Mouse (Mus musculus) kidney, postnatal 36 days (tissue): ENCODE measurements at regions not wholly inside any gene's neighbourhood (a gene's known extent, or its start where the extent isn't known, plus 50 kb on each side); places are given as distances from the start of the nearest gene placed in this dataset.
A peak's percentile ranks its signal among the peaks of the same experiment; 100 is the strongest.

ENCODE experiments used
- DNase-seq, 2 experiments: peaks; one replicate each; pipeline ENCODE4 v3.0.0; 2021 to 2022; ENCODE audit warnings: mixed read lengths in 2 of 2

DNA sequence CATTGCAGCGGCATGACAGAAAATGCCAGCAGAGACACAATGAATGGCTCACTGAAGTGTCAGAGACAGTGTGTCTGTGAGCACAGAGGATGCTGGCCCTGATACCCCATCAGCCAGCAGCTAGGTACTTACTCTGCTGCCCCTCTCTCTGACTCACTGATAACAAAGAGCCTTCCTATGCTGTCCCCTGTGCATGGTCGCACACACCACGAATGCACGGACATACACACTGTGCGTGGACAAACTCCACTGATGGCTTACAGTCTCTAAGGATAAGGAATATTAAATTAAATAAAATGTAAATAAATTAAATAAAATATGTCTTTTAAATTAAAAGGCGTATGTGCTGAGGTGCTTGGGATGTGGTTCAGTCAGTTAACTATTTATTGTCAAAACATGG lies 438.2 kb downstream of the Rwdd3 start:
- DNase-seq: no peak

DNA sequence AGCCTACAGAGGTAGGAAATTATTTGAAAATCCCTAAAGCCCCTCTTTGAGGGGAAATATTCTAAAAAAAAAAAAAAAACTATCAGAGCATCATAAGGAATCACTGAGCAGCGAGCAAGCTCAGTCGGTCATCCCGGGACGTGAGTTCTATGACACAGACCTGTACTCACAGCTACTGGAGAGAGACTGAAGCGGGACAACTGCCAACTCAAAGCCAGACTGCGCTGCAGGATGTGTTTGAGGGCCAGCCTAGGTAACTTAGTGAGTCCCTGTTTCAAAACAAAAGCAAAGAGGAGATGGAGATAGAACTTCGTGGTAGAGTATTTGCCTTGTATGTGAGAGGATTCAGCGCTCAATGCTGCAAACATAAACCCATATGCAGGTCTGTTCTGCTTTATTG lies 439.1 kb downstream of the Rwdd3 start:
- no peak for DNase-seq

DNA sequence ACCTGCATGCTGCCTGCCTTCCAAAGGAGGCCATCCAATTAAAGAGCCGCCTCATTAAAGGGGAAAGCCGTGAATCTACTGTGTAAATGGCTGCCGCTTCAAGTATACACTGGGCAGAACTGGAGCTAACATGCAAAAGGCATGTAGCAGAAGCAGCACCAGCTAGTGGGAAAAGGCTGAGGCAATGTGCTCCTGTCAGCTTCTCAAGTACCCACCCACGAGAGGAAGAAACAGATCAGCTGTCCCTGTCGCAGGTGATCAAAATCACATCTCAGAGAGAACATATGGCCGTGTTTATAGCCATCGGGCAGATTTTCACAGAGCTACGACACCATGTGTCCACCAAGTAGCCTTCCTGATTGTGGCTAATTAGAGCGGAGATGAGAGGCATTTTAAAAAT lies 440.2 kb downstream of the Rwdd3 start:
- DNase-seq: no peak

DNA sequence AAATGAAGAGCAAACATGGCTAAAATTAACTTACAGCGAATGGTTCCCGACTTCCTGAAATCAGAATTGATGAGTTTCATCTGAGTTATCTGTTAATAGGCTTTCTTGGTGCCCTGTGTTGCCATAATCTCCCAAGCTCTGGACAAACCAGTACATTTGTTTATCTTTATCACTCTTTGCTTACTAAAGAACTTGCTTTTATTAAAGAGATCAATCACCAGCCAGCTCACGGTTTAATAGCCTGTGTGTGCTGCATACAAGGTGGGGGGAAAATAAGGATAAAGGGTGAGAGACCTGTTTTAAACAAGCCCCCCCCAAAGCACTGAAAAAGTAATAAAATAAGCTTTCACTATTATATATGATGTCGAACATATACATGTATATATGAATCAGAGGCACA lies 441.3 kb downstream of the Rwdd3 start:
- no peak for DNase-seq

DNA sequence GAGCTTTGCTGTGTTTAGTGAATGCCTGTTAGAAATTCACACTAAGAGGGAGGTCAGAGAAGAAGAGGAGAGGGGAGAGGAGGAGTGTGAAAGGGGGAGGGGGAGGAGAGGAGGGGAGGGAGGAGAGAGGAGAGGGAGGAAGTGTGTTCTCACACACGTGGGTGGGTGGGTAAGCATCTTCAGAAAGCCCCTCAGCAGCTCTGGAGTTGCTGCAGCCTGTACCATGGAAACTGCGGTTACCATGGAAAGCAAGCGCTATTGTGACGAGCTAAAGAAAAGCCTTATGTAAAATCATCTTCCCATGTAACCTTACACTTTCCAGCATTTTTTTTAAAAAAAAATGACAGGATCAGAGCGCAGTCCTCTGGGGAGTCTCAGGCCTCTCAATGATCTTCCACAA lies 441.8 kb downstream of the Rwdd3 start:
- DNase-seq: no peak

DNA sequence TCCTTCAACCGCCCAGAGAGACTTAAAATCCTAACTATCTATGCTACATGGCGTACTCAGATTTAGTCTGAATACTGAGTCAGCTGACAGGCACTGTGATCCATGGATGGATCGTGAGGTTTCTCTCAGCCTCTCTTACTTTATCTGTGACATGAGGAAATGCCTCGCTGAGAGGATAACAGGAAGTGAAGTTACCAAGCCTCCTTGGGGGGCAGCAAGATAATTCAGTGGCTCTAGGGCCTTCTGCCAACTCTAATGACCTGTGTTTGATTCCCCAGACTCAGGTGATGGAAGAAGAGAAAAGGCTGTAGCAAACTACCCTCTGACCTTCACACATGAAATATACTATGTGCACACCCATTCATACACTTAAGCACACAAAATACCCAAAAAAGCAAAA lies 486.3 kb downstream of the Rwdd3 start:
- no peak for DNase-seq

DNA sequence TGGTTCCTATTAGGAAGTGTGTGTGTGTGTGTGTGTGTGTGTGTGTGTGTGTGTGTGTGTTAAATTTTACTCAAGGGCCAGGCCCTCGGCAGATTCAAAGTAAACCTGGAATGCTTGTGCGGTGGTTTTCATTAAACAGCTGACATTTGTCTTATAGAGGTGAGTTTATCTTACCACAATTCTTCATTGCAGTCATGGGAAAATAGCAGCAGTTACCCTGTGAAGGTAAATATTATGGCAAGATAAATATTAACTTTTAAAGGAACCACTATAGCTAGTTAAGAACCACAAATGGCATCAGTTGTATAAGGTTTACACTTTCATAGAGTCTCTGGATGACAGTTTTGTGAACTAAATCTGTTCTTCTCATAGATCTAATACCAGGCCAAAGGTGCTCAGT lies 495.6 kb downstream of the Rwdd3 start:
- no peak for DNase-seq

DNA sequence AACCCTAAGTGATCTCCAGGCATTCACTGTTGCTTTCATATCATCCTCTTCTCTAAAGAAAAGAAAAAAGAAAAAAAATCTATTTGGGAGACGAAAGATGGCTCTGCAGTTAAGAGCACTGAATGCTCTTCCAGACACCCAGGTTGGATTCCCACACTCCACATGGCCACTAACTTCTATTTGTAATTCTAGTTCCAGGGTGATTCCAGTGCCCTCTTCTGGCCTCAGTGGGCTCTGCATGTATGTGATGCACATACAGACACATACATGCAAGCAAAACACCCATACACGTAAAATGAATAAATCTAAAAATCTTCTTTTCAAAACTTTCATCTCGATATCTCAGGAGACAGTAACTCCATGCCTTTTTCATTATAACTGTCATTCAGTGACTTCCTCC lies 502.8 kb downstream of the Rwdd3 start:
- peak in 1 of 2 experiments; percentile 1 for DNase-seq

DNA sequence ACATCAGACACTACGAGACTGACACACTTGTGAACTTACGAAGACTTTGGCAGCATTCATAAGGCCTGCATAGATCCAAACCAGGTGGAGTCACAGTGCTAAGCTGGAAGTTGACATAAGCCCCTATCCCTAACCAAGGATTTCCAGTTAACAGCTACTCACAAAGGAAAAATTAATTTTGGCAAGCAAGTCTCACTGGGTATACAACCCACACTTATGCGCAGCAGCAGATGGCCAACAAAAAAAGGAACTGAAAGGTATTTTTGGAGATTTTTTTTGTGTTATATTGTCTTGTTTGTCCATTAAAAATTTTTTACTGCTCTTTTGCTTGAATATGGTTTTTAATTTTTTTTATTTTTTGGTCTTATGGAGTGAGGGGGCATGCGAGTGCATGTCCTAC lies 509.0 kb downstream of the Rwdd3 start:
- no peak for DNase-seq

DNA sequence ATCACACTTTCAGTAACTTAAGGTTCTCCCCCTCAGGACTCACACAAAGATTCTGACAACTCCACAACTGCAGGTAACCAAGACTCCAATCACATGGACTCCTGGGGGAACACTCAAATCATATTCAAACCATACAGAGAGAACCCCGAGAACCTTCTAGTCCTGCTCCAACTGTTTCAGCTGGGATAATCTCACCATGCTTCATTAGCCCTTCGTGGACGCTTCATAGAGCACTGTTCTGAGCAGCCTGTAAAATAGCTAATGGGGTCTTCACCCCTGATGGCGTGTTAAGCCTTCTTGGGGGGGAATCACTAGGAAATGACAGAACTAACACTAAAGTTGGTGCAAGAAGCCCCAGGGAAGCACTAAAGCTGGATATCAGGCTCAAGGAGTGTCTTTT lies 510.7 kb downstream of the Rwdd3 start:
- DNase-seq: no peak

DNA sequence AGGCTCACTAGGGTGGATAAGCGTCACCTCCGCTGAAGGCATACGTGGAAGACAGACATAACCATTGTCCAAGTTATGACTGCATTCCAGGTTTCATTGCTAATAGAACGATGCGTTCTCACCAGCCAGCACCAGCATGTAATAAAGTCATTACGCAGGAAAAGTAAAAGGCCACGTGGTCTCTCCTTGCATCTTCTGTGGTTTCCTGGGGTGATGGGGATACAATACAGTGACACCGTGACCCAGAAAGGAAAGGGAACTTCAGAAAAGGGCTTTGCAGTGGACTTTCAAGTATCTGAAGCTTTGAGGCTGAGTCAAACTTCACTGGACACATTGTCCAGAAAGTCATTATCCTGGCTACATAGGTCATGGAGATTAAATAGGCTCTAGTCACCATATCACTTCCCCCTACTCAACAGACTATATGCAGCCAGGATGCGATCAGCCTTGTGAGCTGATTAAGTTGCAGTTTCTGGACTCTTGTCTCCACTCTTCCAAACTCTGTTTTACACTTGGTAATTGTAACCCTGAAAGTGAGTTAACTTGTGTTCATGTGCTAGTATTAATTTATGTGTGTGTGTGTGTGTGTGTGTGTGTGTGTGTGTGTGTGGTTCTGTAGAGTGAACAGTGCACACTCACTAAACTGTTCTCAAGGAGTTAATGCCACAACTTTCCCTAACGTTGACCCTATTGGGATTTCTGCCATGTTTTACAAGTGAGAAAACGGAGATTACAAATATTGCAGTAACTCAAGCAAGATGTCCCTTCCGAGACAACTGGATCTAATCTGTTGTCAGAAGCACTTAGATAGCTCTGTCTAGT lies 522.2 kb downstream of the Rwdd3 start:
- no peak for DNase-seq

DNA sequence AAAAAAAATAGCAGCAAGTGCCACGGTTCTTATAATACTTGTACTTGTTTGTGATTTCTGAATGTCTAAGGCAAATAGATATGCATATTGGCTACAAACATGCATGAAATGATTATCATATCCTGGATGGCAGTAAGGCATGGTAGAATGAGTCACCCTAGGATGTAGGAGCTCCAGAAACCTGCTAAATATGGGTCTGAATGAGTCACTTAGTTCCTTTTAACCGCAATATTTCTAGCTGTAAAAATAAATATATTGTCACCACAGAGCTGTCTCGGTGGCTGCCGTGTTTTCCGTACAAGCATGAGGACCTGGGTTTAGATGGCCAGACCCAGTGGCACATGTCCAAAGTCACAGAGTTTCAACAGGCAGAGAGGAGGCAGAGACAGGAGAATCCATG lies 523.1 kb downstream of the Rwdd3 start:
- no peak for DNase-seq

DNA sequence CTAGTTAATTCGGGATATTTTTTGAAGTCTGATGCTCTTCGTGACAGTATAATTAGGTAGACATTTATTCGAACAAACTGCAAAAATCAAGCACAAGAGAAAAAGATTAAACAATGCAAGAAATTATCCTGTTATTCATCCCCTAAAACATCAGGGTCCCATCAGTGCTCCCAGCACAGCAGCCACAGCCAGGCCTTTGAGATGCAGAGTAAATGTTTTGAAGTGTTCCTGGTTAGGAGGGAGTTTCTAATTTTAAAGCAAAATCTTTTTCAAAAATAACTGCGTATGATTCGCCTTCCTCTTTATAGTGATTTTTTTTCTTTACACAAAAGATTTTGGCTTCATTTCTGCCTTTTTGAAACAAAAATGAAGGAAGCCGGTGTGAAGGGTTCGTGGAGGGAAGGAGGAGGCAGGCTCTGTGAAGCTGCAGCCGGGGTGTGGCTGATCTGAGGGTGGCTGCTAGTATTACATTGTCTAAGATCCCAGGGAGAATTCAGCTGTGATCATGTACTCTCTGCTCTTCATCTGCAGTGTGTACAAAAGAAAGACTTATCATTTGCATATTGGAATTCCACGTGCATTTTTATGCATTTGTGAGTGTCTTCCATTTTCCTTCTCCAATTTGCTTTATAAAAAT lies 534.7 kb downstream of the Rwdd3 start:
- no peak for DNase-seq

DNA sequence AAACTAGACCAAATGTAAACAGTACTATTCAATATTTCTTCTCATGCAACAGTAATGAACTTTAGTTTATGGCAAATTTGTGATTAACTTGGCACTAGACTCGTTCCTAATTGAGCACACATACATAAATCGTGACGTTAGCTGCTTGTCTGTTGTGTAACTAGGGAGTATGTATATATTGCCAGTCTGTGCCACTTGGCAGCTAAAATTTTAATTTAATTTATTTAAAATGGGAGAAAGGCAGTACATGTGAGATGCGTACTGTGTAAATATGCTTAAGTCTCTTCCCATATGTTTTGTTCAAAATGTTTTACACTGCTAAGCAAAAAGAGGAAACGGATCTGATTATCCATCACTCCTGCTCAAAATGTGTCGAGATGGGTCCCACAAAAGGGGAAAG lies 553.1 kb downstream of the Rwdd3 start:
- DNase-seq: no peak

DNA sequence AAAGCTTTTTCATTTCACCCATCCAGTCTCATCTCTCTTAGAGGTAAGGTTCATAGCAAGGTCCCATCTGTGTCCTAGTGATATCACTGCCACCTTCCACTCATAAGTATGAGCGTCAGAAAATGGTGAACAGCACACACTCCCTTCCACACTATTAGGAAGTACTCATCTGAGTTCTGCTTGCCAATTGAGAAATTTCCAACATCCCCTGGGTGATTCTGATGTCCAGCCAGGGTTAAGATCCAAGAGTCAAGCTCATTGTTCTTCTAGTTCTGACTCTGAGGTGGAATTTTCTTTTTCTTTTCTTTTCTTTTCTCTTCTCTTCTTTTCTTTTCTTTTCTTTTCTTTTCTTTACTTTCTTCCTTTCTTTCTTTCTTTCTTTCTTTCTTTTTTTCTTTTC lies 577.3 kb downstream of the Rwdd3 start:
- DNase-seq: no peak

DNA sequence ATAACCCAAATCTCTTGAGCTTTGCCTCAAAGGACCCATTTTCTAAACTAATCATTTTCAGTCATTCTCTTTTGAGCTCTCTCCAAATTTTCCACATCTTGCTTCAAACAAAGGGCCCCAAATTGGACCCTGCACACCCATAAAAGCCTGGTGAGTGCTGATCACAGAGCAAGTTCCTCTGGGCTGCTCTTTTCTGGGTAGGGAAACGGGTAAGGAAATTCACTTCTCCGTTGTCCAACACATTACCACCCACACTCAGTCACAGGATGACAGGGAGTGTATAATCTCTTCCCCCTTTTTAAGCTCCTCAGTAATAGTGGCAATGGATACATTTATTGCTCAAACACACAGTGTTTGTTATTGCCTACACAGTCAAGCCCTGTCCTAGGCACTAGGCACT lies 580.3 kb downstream of the Rwdd3 start:
- DNase-seq: no peak

DNA sequence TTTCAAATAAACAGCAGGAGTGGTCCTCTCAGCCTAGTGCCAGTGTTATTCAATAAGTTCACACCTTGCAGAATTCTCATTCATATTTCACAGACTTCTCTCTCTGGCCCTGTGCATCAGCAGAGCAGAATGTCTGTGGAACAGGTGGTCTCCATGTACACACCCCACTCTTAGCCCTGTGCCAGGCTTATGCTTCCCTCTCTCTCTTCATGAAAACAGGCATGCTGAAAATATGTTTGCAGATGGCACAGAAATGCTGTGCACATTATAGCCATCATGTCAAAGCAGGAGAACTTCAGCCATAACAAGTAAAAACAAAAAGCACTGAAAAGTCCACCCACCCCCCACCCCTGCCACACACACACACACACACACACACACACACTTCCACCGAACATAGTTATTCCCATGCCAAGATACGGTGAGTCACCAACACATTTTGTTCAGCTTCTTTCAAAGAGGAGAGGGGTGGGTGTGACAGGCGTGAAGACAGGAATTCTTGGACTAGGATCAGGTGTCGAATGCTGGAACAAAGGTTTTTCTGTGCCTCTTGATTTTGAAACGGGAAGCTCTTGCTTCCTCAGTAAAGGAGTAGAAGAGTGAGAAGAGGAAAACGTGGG lies 600.6 kb downstream of the Rwdd3 start:
- no peak for DNase-seq

DNA sequence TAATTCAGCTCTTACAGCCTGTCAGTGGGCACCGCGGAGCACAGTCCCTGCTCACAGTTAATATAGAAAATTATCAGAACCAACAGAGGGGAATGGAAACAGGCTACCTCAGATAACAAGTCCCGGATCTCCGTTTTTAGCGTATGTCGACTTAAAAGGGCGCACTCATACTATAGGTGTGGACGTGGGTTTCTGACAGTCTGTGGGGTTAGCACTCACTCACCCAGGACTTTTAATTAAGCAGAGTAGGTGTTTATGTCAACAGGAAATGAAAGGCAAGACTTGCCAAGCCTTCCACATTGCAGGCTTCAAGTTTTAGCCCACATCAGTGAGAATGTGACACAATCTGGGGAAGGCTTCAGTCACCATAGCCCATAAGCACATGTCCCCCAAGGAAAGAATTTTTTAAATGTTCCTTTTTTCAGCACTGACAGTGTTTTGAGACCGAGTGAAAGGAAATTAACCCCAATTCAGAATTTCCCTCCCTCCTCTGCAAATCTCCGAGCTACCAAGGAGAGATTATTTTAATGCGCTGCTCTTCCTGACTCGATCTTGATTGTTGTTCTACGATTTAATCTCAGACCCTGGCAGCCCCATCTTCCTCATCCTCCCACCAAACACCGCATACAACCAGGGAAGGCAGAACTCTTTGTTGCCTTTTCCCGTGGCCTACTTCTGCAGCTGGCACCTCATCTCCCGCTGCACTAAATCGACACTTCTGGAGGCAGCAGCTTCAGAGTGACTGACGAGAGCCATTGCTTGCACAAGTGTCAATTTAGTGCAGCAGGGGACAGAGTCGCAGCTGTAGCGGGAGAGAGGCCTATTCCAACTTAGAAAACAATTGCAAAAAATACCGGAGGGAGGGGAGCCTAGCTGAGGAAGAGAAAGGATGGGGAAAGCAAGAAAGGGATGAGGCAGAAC lies 629.7 kb downstream of the Rwdd3 start:
- DNase-seq: no peak

DNA sequence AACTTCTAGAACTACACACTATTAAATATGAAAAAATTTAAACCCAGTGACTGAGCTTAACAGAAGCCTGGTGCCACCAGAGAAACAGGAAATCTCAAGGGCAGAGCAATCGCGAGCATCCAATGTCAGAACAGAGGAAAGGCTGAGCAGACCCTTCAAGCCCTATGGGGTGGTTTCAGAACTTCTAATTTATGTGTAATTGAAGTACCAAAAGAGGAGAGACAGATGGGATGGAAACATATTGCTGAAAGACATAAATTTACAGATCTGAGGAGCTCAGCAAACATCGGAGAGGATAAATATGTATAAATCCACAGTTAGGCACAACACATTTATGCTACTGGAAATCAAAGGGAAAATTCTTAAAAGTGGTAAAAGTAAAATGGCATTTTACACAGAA lies 637.6 kb downstream of the Rwdd3 start:
- no peak for DNase-seq

DNA sequence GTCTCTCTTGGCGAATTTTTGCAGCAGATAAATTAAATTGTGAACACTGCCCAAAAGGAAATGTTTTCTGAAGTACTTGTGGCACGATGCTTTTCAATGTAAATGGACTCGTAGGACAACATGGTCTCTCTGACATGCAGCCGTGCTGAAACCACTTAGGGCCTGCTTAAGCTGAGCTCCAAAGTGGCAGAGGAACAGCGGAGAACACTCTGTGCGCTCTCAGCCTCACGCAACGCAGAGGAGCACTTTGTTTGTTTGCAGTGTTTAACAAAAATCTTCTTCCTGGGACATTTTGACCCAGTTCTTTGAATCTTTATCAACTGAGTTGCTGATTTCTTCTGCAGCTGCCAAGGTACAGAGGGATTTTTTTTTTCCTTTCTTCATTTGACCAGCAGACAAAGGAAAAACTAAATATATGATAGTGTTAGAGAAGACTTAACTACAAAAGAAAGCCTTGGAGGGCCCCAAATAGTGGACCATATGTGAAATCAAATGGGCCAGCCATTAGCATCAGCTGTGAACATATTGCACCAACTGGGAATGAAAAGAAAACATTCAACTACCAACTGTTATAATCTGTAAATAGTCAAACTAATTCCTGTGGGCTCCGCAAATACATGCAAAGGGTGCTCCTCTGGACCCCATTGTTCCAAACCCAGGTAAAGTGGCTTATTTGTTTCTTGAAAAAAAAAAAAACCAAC lies 639.5 kb downstream of the Rwdd3 start:
- no peak for DNase-seq

DNA sequence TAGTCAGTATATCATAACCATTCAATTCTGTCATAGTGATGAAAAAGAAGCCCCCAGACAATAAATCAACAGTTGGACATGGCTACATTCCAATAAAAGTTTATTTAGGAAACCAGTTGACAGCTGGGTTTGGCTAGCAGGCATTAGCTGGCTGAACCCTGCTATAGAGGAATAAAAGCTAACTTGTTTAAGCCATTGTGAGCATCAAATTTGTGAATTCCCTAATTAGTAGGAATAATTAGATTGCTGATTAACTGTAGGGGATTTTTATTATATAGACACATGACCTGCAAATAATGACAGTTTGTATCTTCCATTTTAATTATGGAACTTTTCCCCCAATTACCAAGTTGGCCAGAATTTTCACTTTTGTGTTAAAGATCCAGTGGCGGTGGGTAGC lies 659.8 kb downstream of the Rwdd3 start:
- no peak for DNase-seq

DNA sequence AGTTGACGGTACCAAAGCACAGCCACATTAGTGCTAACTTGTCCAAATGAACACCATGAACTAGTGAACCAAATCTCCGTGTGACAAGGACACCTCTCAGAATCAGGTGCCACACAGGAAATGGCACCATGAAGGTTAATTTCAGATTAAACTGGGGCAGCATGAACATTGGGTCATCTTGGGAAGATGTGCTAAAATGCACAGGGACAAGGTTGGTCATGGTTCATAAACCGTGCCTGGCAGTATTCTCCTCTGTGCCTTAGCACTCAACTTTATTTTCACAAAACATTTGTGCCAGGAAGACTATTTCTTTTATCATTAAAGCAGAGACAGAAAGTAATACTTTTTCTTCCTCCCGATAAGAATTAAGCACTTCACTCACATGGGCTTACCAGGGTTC lies 672.6 kb downstream of the Rwdd3 start:
- DNase-seq: no peak

DNA sequence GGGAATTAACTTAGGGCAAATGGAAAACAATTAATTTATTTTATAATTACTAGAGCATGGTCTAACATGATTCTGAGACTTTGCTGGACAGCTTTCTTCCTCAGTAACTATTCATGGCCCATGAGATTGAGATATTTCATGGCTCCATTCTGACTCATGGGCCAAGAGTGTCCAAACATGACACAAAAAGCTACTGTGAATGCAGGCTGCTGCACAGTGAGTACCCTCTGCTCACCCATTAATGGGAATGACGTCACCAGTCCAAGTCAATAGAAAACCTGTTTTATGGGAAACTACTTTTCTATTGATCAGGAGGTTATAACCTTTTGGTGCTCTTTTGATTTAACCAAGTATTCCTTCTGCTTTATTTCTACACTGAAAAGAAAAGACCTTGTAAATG lies 693.6 kb downstream of the Rwdd3 start:
- no peak for DNase-seq
